ENCODE assay signal across 23 mouse cellular contexts in the genomic region with DNA sequence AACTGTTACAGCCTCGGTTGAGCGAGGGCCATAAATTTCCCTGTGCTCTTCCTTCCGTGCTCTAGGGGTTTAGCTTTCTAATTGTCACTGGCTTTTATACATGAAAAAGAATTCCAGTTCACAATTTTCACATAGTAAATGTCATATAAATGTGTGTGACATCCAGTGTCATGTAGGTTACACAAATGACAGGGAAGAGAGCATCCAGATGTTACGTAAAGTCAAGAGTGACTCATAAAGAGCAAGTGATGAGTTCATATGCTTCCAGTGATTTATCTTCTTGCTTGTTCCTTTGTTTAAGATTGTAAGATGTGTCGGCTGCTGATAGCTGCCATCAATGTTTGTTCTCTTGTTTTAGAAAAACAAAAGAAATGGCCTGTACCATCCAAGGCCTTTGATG.
"Had no signal": no experiment of that assay in that cellular context is flagged by ENCODE, and none has a peak within 500 bp of the region (broad histone marks: within the 10 kb centered on the region; RNA-seq: fewer than 3 reads in every experiment).

No protein-coding gene starts in this region.

- H3K9ac ChIP-seq: forebrain, embryonic 15.5 days; forebrain, postnatal 0 days; heart, embryonic 13.5 days; heart, embryonic 15.5 days; hindbrain, embryonic 13.5 days; hindbrain, embryonic 15.5 days; limb, embryonic 13.5 days; limb, embryonic 15.5 days had no signal

- H3K36me3 ChIP-seq: forebrain, embryonic 15.5 days; hindbrain, embryonic 13.5 days; hindbrain, embryonic 15.5 days had no signal

- DNase-seq: forebrain, postnatal 0 days; gastrocnemius, postnatal 14 days; gastrocnemius, postnatal 36 days; heart, adult 11 months; heart, adult 2 months; heart, postnatal 14 days; heart, postnatal 36 days; kidney, adult 18-20 months; kidney, adult 8-10 months; kidney, postnatal 36 days; layer of hippocampus, adult 9-11 months; layer of hippocampus, postnatal 36 days; left cerebral cortex, postnatal 4 days had no signal

- H3K4me2 ChIP-seq: forebrain, embryonic 15.5 days; heart, embryonic 11.5 days; heart, embryonic 13.5 days; heart, embryonic 15.5 days; hindbrain, embryonic 13.5 days; hindbrain, embryonic 15.5 days; limb, embryonic 13.5 days; limb, embryonic 15.5 days had no signal

- H3K27me3 ChIP-seq: forebrain, embryonic 15.5 days; heart, embryonic 13.5 days; heart, embryonic 15.5 days; hindbrain, embryonic 13.5 days; hindbrain, embryonic 15.5 days; limb, embryonic 13.5 days; limb, embryonic 15.5 days had no signal

- H3K4me1 ChIP-seq: heart, embryonic 13.5 days; heart, embryonic 15.5 days; hindbrain, embryonic 13.5 days; limb, embryonic 13.5 days; limb, embryonic 15.5 days had no signal

- H3K4me3 ChIP-seq: forebrain, embryonic 15.5 days; heart, adult 2 months; heart, embryonic 13.5 days; heart, embryonic 15.5 days; hindbrain, embryonic 13.5 days; hindbrain, embryonic 15.5 days; limb, embryonic 13.5 days; limb, embryonic 15.5 days had no signal

- ATAC-seq: forebrain, embryonic 15.5 days; forebrain, postnatal 0 days; hindbrain, postnatal 0 days; intestine, embryonic 16.5 days had no signal

- H3K27ac ChIP-seq: forebrain, embryonic 15.5 days; heart, adult 2 months; heart, embryonic 13.5 days; heart, embryonic 15.5 days; hindbrain, embryonic 13.5 days; hindbrain, embryonic 15.5 days; hindbrain, postnatal 0 days; limb, embryonic 13.5 days; limb, embryonic 15.5 days had no signal

- H3K9me3 ChIP-seq: forebrain, embryonic 15.5 days; heart, embryonic 13.5 days; heart, embryonic 15.5 days; hindbrain, embryonic 13.5 days; hindbrain, embryonic 15.5 days; limb, embryonic 15.5 days had no signal
